In the genomic region with DNA sequence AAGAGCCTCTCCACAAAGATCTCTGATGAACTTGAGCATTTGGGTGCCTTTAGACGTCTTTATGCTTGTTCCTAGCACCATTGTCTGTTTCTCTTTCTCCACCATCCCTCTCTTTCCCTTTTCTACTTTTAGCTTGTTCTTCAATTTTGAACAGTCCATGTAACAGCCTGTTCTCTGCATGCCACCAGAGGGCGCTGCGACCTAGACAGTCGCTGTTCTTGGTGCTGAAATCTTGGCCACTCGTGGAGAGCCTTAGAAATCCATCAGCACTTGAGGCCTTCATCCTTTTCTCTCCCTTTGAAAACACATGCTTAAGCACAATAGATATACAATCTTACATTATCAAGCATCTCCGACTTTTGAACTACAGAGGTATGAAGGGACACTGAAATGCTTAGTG, we compare ENCODE assay signal across 8 mouse cellular contexts. TPM values are rescaled to one million over a fixed set of nuclear protein-coding genes. Genes with fewer than 3 reads are reported as not detected.
DNase-seq lines count a peak whose midpoint lies in the region; ATAC-seq and TF ChIP-seq lines count a peak whose summit lies in the region.

No protein-coding gene starts in this region.

- no peak overlapping the region for H3K4me3 ChIP-seq in E14TG2a.4 (replicated peaks; ENCODE audit: low read length)
- no peak overlapping the region for H3K4me3 ChIP-seq in forebrain, embryonic 14.5 days (ENCODE audit: low read depth, low read length)

- TF ChIP-seq CTCF in E14TG2a.4 (conservative IDR thresholded peaks at IDR 0.05; ENCODE audit: low read length) = peak; percentile 90

- H3K4me2 ChIP-seq in forebrain, embryonic 14.5 days (ENCODE audit: low read length) = no peak overlapping the region

- peaks cover 12% of the 10 kb centered on the region for H3K27me3 ChIP-seq in E14TG2a.4 (ENCODE audit: insufficient read depth, low read length)
- H3K27me3 ChIP-seq in forebrain, embryonic 14.5 days (replicated peaks; ENCODE audit: control insufficient read depth, insufficient read depth, low read length) = no peaks in the 10 kb centered on the region

- peak; percentile 62; the same call in 1 of the 2 replicates for ATAC-seq in forebrain, embryonic 14.5 days

- H3K36me3 ChIP-seq in E14TG2a.4 (ENCODE audit: insufficient read depth, low read length) = no peaks in the 10 kb centered on the region
- H3K36me3 ChIP-seq in forebrain, embryonic 14.5 days (ENCODE audit: control insufficient read depth, insufficient read depth, low read length) = no peaks in the 10 kb centered on the region

- DNase-seq in 416B (ENCODE audit: low read depth) = peak; percentile 67
- peak; percentile 59 for DNase-seq in c-Kit-positive CD71-positive TER-119-positive erythroid progenitor cells, embryonic 14.5 days (ENCODE audit: low spot score)
- DNase-seq in forebrain, embryonic 14.5 days (ENCODE audit: low spot score) = peak; percentile 84
- DNase-seq in layer of hippocampus, adult 18-20 months (ENCODE audit: low spot score in 2 of 2) = peak; percentile 74 to 88
- peak; percentile 74 for DNase-seq in lung, postnatal 14 days
- DNase-seq in retina, embryonic 14.5 days (ENCODE audit: low spot score) = peak; percentile 90
- DNase-seq in urinary bladder, adult 2 months (ENCODE audit: low spot score) = peak; percentile 54

- peaks cover 4% of the 10 kb centered on the region; the same call in 1 of the 2 replicates for H3K4me1 ChIP-seq in E14TG2a.4 (replicated peaks; ENCODE audit: low read depth, low read length)
- H3K4me1 ChIP-seq in forebrain, embryonic 14.5 days (ENCODE audit: control insufficient read depth, insufficient read depth, low read length) = peaks cover 1% of the 10 kb centered on the region

- 3% methylated on average over 6 of the region's 6 CpGs for WGBS in forebrain, embryonic 14.5 days

- H3K27ac ChIP-seq in forebrain, embryonic 14.5 days (ENCODE audit: low read depth, low read length) = no peak overlapping the region

- H3K9me3 ChIP-seq in E14TG2a.4 (ENCODE audit: low read length) = no peaks in the 10 kb centered on the region
- H3K9me3 ChIP-seq in forebrain, embryonic 14.5 days (replicated peaks; ENCODE audit: control insufficient read depth, low read length) = no peaks in the 10 kb centered on the region

- H3K9ac ChIP-seq in forebrain, embryonic 14.5 days (ENCODE audit: low read length) = no peak overlapping the region

RNA-seq across cellular contexts. Expression of gene Man2b2, which starts 5.5 kb away (rescaled TPM):
- polyA plus RNA-seq in forebrain, embryonic 14.5 days (2014; fragmentation: Nextera tagmentation; extraction: Ambion mirVana) = 5.7 and 7.4 TPM in 2 replicates
- 10 to 100 TPM; 28.9 to 31.0 TPM for total RNA-seq in layer of hippocampus, adult 18-20 months (2021)
- polyA plus RNA-seq in urinary bladder, adult 2 months (2012; rRNA removed) = 42.0 and 46.6 TPM in 2 replicates

RNA-seq across cellular contexts. Expression of gene Ppp2r2c, which starts 32.4 kb away (rescaled TPM):
- 17.1 and 23.4 TPM in 2 replicates for polyA plus RNA-seq in forebrain, embryonic 14.5 days (2014; fragmentation: Nextera tagmentation; extraction: Ambion mirVana)
- 100 to 1,000 TPM; 383 to 399 TPM for total RNA-seq in layer of hippocampus, adult 18-20 months (2021)
- 0.11 and 0.12 TPM in 2 replicates for polyA plus RNA-seq in urinary bladder, adult 2 months (2012; rRNA removed)

RNA-seq across cellular contexts. Expression of gene Mrfap1, which starts 39.4 kb away (rescaled TPM):
- 394 and 418 TPM in 2 replicates for polyA plus RNA-seq in forebrain, embryonic 14.5 days (2014; fragmentation: Nextera tagmentation; extraction: Ambion mirVana)
- total RNA-seq in layer of hippocampus, adult 18-20 months (2021) = 100 to 1,000 TPM; 581 to 596 TPM
- polyA plus RNA-seq in urinary bladder, adult 2 months (2012; rRNA removed) = 181 and 226 TPM in 2 replicates

Comparison
In these comparisons a context has a peak if more than half of its experiments do, and no peak if none do; other contexts are left out.
1. RNA of gene Ppp2r2c, which starts 32.4 kb away (polyA plus RNA-seq): 17.1 to 23.4 TPM in forebrain, embryonic 14.5 days; 0.11 to 0.12 TPM in urinary bladder, adult 2 months; every median in the first group is over 10 times any median in the second.
2. Peak in every context shown above with its lines, with median percentiles within 50 percentile points of each other: DNase-seq.